Mouse (Mus musculus) ES-Bruce4 (cell line): Measurements from ENCODE around the gene Ear14.
"Not testable (repeated sequence)": the region's sequence is repeated elsewhere in the genome, so short reads cannot be mapped to it uniquely, and the experiment has no call there.

ENCODE experiments used
- CTCF ChIP-seq: IDR thresholded peaks from one replicate; pipeline ENCODE4 v1.8.1; 2011; ENCODE audit warnings: low read depth, low read length
- EP300 ChIP-seq: IDR thresholded peaks from 2 replicates; pipeline ENCODE4 v1.6.1; 2011; ENCODE audit warnings: low read depth, low read length; ENCODE audit not compliant: insufficient read depth

- peak; percentile 76 for TF ChIP-seq CTCF
- TF ChIP-seq EP300, result not testable (repeated sequence)
Observed at GRCm38 (mm10) chr14:51172095-51172865, 30.9 kb upstream of the Ear14 start.
